Mouse (Mus musculus) lung, adult 2 months (tissue): ENCODE data around the gene Grpel1.

ENCODE experiments used
- CTCF ChIP-seq: fragments of 200-500 bp; IDR thresholded peaks from 2 replicates; pipeline ENCODE4 v1.5.1; 2011; ENCODE audit warnings: mild to moderate bottlenecking, low read length, control low read depth; ENCODE audit not compliant: insufficient read depth
- POLR2A ChIP-seq: fragments of 200-500 bp; IDR thresholded peaks from 2 replicates; pipeline ENCODE4 v1.6.1; 2011; ENCODE audit warnings: low read depth, mild to moderate bottlenecking, control low read depth, low read length, borderline replicate concordance; ENCODE audit errors: extremely low read depth

DNA sequence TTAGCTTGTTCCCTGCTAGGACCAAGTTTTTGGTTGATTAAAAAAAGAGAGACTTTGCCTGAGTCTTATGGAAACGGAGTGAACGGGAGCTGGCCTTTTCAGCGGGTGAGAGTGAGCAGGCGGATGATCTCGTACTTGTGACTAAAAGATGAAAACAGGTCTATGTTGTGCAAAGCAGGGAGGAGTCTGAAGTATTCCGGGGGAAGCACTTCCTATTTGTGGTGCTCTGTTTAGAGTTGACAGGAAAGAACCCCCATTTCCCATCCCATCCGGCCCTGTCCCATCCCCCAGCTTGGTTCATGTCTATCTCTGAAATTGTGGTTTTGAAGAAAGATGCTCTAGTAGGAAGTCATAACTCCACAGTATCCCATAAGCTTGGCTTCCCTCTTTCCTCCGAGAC is 1.1 kb downstream of the Grpel1 start:
- TF ChIP-seq CTCF (no peak), POLR2A (no peak)
